Mouse (Mus musculus): ENCODE results near the gene Apbb2. TPM values are rescaled to one million over a fixed set of nuclear protein-coding genes. Genes with fewer than 3 reads are reported as not detected.

Apbb2 gene
- polyA plus RNA-seq, 1 experiment from 2014 or later: 126 TPM

DNA sequence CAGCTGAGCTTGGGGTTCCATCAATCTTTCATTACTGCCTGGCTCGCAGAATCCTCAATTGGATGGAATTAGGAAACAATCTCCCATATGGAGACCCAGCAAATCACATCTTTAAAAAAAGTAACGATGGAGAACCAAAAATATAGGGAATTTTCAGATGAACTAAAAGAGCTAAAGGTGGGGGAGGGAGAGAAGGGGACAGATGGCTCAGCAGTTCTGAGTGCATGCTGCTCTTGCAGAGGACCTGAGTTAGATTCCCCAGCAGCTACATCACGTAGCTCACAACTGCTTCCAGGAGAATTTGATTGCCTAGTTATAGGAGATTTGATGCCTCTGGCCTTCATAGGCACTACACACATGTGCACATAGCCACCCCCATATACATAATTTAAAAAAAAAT, 263.4 kb downstream of the Apbb2 start:
- 69% methylated on average over 3 of the region's 3 CpGs for WGBS
- Histone ChIP-seq H3K9me3 (no peaks in the 10 kb centered on the region), H3K27me3 (no peaks in the 10 kb centered on the region), H3K4me3 (no peak overlapping the region), H3K9ac (no peak overlapping the region), H3K4me2 (no peak overlapping the region), H3K27ac (no peak overlapping the region; the same call in 1 of the 2 replicates), H3K36me3 (peaks cover 9% of the 10 kb centered on the region; the same call in 1 of the 2 replicates), H3K4me1 (replicated peaks) (peaks cover 29% of the 10 kb centered on the region)
- ATAC-seq (ENCODE audit: low FRiP score): no peak

GRCm38 (mm10) chr5:66353876-66354275, 264.7 kb downstream of the Apbb2 start:
- Histone ChIP-seq H3K9ac (no peak overlapping the region), H3K9me3 (no peaks in the 10 kb centered on the region), H3K4me2 (no peak overlapping the region), H3K27ac (0 out of 2 replicates have a peak overlapping the region, but pooled peaks have one; percentile 20), H3K4me3 (no peak overlapping the region), H3K36me3 (peaks cover 9% of the 10 kb centered on the region; the same call in 1 of the 2 replicates), H3K27me3 (no peaks in the 10 kb centered on the region), H3K4me1 (replicated peaks) (peaks cover 19% of the 10 kb centered on the region)
- 81% methylated on average over 3 of the region's 3 CpGs for WGBS
- no peak for ATAC-seq (ENCODE audit: low FRiP score)

GRCm38 (mm10) chr5:66351836-66352390, 266.7 kb downstream of the Apbb2 start:
- 89% methylated on average over 7 of the region's 7 CpGs for WGBS
- H3K4me2 ChIP-seq: no peak overlapping the region
- no peaks in the 10 kb centered on the region for H3K27me3 ChIP-seq
- H3K4me1 ChIP-seq (replicated peaks): peaks cover 26% of the 10 kb centered on the region
- H3K36me3 ChIP-seq: peaks cover 9% of the 10 kb centered on the region; the same call in 1 of the 2 replicates
- no peaks in the 10 kb centered on the region for H3K9me3 ChIP-seq
- H3K4me3 ChIP-seq: no peak overlapping the region
- H3K9ac ChIP-seq: no peak overlapping the region
- no peak overlapping the region for H3K27ac ChIP-seq
- ATAC-seq (ENCODE audit: low FRiP score): no peak

DNA sequence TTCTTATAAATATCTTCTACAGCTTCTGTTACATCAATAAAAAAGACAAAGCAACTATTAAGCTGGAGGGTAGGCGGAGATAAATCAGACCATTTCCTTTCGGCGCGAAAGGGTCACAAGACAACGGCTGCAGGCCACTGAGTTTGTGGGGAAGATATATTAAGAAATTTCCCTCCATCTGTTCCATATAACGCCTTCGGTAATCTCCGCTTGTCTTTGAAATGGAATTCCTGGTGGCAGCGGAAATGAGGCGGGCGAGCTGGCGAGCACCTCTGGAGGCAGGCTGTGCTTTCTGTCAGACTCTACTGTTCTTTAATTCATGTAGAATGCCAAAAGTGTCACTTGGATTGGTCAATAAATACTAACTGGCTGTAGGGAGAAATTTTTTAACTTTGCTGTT, 267.5 kb downstream of the Apbb2 start:
- H3K27ac ChIP-seq: no peak overlapping the region
- H3K9ac ChIP-seq: no peak overlapping the region
- ATAC-seq (ENCODE audit: low FRiP score): no peak
- H3K4me3 ChIP-seq: no peak overlapping the region
- H3K9me3 ChIP-seq: no peaks in the 10 kb centered on the region
- H3K4me1 ChIP-seq (replicated peaks): peaks cover 26% of the 10 kb centered on the region
- no peak overlapping the region for H3K4me2 ChIP-seq
- 76% methylated on average over 12 of the region's 12 CpGs for WGBS
- no peaks in the 10 kb centered on the region for H3K27me3 ChIP-seq
- peaks cover 6% of the 10 kb centered on the region; the same call in 1 of the 2 replicates for H3K36me3 ChIP-seq

GRCm38 (mm10) chr5:66350611-66351010, 268.0 kb downstream of the Apbb2 start:
- H3K4me2 ChIP-seq: no peak overlapping the region
- no peak overlapping the region for H3K27ac ChIP-seq
- H3K4me1 ChIP-seq (replicated peaks): peaks cover 26% of the 10 kb centered on the region
- no peak overlapping the region for H3K9ac ChIP-seq
- H3K36me3 ChIP-seq: peaks cover 2% of the 10 kb centered on the region; the same call in 1 of the 2 replicates
- H3K27me3 ChIP-seq: no peaks in the 10 kb centered on the region
- no peaks in the 10 kb centered on the region for H3K9me3 ChIP-seq
- no peak for ATAC-seq (ENCODE audit: low FRiP score)
- H3K4me3 ChIP-seq: no peak overlapping the region
- 89% methylated on average over 6 of the region's 6 CpGs for WGBS

- ATAC-seq (ENCODE audit: low FRiP score): no peak
- peaks cover 19% of the 10 kb centered on the region for H3K4me1 ChIP-seq (replicated peaks)
- H3K9me3 ChIP-seq: no peaks in the 10 kb centered on the region
- H3K4me2 ChIP-seq: no peak overlapping the region
- WGBS: 67% methylated on average over 6 of the region's 6 CpGs
- H3K9ac ChIP-seq: no peak overlapping the region
- no peak overlapping the region for H3K4me3 ChIP-seq
- H3K36me3 ChIP-seq: no peaks in the 10 kb centered on the region
- H3K27me3 ChIP-seq: no peaks in the 10 kb centered on the region
- no peak overlapping the region for H3K27ac ChIP-seq
Observed at GRCm38 (mm10) chr5:66348421-66348820, 270.2 kb downstream of the Apbb2 start.

- no peak overlapping the region for H3K9ac ChIP-seq
- peaks cover 24% of the 10 kb centered on the region for H3K4me1 ChIP-seq (replicated peaks)
- H3K9me3 ChIP-seq: no peaks in the 10 kb centered on the region
- 86% methylated on average over 6 of the region's 6 CpGs for WGBS
- no peak overlapping the region for H3K4me2 ChIP-seq
- H3K4me3 ChIP-seq: no peak overlapping the region
- H3K36me3 ChIP-seq: no peaks in the 10 kb centered on the region
- no peak for ATAC-seq (ENCODE audit: low FRiP score)
- no peak overlapping the region for H3K27ac ChIP-seq
- H3K27me3 ChIP-seq: no peaks in the 10 kb centered on the region
Observed at GRCm38 (mm10) chr5:66346756-66347155, 271.8 kb downstream of the Apbb2 start.

GRCm38 (mm10) chr5:66345140-66345539, 273.4 kb downstream of the Apbb2 start:
- H3K4me3 ChIP-seq: no peak overlapping the region
- no peaks in the 10 kb centered on the region for H3K36me3 ChIP-seq
- H3K27me3 ChIP-seq: no peaks in the 10 kb centered on the region
- no peaks in the 10 kb centered on the region for H3K9me3 ChIP-seq
- H3K27ac ChIP-seq: no peak overlapping the region; the same call in 1 of the 2 replicates
- peaks cover 38% of the 10 kb centered on the region for H3K4me1 ChIP-seq (replicated peaks)
- H3K9ac ChIP-seq: no peak overlapping the region
- WGBS: 50% methylated on average over 3 of the region's 3 CpGs
- no peak overlapping the region for H3K4me2 ChIP-seq
- ATAC-seq (ENCODE audit: low FRiP score): no peak

DNA sequence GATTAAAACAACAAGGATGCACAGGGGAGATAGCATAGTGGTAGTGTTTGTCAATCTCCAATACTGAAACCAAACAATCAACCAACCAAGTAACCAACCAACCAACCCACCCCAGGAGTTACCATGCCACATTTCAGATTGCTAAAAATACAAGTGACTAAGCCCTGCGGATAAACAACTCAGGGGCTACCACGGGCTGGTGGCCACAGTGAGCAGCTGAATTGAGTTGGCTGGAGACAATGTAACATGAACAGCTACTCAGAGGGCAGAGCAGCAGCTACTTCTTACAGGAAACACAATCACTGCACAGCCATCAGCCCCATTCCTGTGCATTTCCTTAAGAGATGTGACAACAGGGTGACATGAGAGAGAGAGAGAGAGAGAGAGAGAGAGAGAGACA, 274.4 kb downstream of the Apbb2 start:
- Histone ChIP-seq H3K4me3 (no peak overlapping the region), H3K27me3 (no peaks in the 10 kb centered on the region), H3K4me2 (no peak overlapping the region), H3K27ac (no peak overlapping the region), H3K4me1 (replicated peaks) (peaks cover 43% of the 10 kb centered on the region), H3K9me3 (no peaks in the 10 kb centered on the region), H3K9ac (no peak overlapping the region), H3K36me3 (no peaks in the 10 kb centered on the region)
- WGBS: 55% methylated on average over 2 of the region's 2 CpGs
- no peak for ATAC-seq (ENCODE audit: low FRiP score)

- Histone ChIP-seq H3K27ac (no peak overlapping the region), H3K4me2 (no peak overlapping the region), H3K27me3 (no peaks in the 10 kb centered on the region), H3K9me3 (no peaks in the 10 kb centered on the region), H3K4me3 (no peak overlapping the region), H3K4me1 (replicated peaks) (peaks cover 52% of the 10 kb centered on the region), H3K36me3 (no peaks in the 10 kb centered on the region), H3K9ac (no peak overlapping the region)
- WGBS: 74% methylated on average over 9 of the region's 9 CpGs
- no peak for ATAC-seq (ENCODE audit: low FRiP score)
Observed at GRCm38 (mm10) chr5:66342285-66342684, 276.3 kb downstream of the Apbb2 start.

DNA sequence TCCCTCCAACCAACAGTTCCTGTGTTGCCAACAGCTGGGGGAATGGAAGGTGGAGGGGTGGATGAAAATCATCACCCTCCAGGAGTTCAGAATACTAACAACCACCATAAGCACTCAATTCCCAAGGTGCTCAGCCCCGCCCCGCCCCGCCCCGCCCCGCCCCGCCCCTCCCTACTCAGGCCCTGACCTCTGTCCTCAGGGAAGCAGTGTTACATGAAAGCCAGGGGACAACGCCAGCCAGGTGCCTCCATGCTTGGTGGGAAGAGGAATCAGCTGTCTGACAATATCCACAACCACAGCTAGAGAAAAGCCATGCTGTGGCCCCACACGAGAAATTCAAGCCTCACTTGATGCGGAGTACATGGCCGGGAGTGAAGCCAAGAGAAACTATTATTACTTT, 276.7 kb downstream of the Apbb2 start:
- Histone ChIP-seq H3K9me3 (no peaks in the 10 kb centered on the region), H3K4me1 (replicated peaks) (peaks cover 57% of the 10 kb centered on the region), H3K27me3 (no peaks in the 10 kb centered on the region), H3K36me3 (no peaks in the 10 kb centered on the region), H3K4me2 (no peak overlapping the region), H3K9ac (no peak overlapping the region), H3K4me3 (no peak overlapping the region), H3K27ac (no peak overlapping the region)
- no peak for ATAC-seq (ENCODE audit: low FRiP score)
- 47% methylated on average over 10 of the region's 10 CpGs for WGBS

- Histone ChIP-seq H3K4me1 (replicated peaks) (peaks cover 70% of the 10 kb centered on the region), H3K9ac (no peak overlapping the region)
Observed at GRCm38 (mm10) chr5:66340356-66341102, 278.1 kb downstream of the Apbb2 start.

GRCm38 (mm10) chr5:66338583-66338982, 280.0 kb downstream of the Apbb2 start:
- no peak for ATAC-seq (ENCODE audit: low FRiP score)
- H3K9ac ChIP-seq: no peak overlapping the region
- 29% methylated on average over 7 of the region's 7 CpGs for WGBS
- H3K4me1 ChIP-seq (replicated peaks): peaks cover 74% of the 10 kb centered on the region
- H3K9me3 ChIP-seq: no peaks in the 10 kb centered on the region
- H3K27ac ChIP-seq: peak overlapping the region; percentile 90; the same call in 1 of the 2 replicates
- H3K4me2 ChIP-seq: peak overlapping the region; percentile 91; the same call in 1 of the 2 replicates
- no peaks in the 10 kb centered on the region for H3K27me3 ChIP-seq
- H3K4me3 ChIP-seq: no peak overlapping the region
- H3K36me3 ChIP-seq: no peaks in the 10 kb centered on the region

More at GRCm38 (mm10) chr5:66340356-66341102, 278.1 kb downstream of the Apbb2 start:
- Histone ChIP-seq H3K27ac (peak overlapping the region; percentile 88), H3K4me3 (no peak overlapping the region), H3K9me3 (no peaks in the 10 kb centered on the region), H3K4me2 (no peak overlapping the region), H3K27me3 (no peaks in the 10 kb centered on the region), H3K36me3 (no peaks in the 10 kb centered on the region)
- peak; percentile 52 for ATAC-seq (ENCODE audit: low FRiP score)
- WGBS: 52% methylated on average over 17 of the region's 17 CpGs

Data from hindbrain, embryonic 13.5 days (tissue).